10 mouse cellular contexts compared by ENCODE assay signal in genomic region chr7:29271687-29272465, GRCm38 (mm10). TPM values are rescaled to one million over a fixed set of nuclear protein-coding genes. Genes with fewer than 3 reads are reported as not detected.
DNase-seq lines count a peak whose midpoint lies in the region; ATAC-seq lines count a peak whose summit lies in the region.
"Had no signal": no experiment of that assay in that cellular context is flagged by ENCODE, and none has a peak within 500 bp of the region (broad histone marks: within the 10 kb centered on the region; RNA-seq: fewer than 3 reads in every experiment).

No protein-coding gene starts in this region.

- H3K4me3 ChIP-seq in kidney, embryonic 16.5 days (ENCODE audit: low read length) = no peak overlapping the region
- H3K4me3 ChIP-seq: midbrain, embryonic 10.5 days had no signal

- no peaks in the 10 kb centered on the region for H3K9me3 ChIP-seq in kidney, embryonic 16.5 days (ENCODE audit: low read length)
- H3K9me3 ChIP-seq: midbrain, embryonic 10.5 days had no signal

- peak overlapping the region; percentile 56 for H3K27ac ChIP-seq in kidney, embryonic 16.5 days (ENCODE audit: low read length)
- H3K27ac ChIP-seq: midbrain, embryonic 10.5 days had no signal

- 47% methylated on average over 8 of the region's 8 CpGs for WGBS in kidney, embryonic 16.5 days

- no peak overlapping the region for H3K9ac ChIP-seq in kidney, embryonic 16.5 days (replicated peaks; ENCODE audit: low read length)

- H3K4me2 ChIP-seq in kidney, embryonic 16.5 days (replicated peaks; ENCODE audit: low read depth, low read length) = no peak overlapping the region

- H3K27me3 ChIP-seq in kidney, embryonic 16.5 days (ENCODE audit: insufficient read depth, low read length) = no peaks in the 10 kb centered on the region
- H3K27me3 ChIP-seq: Patski had no signal

- H3K4me1 ChIP-seq in kidney, embryonic 16.5 days (ENCODE audit: insufficient read depth, low read length) = peaks cover 33% of the 10 kb centered on the region
- H3K4me1 ChIP-seq: midbrain, embryonic 10.5 days had no signal

- ATAC-seq in kidney, embryonic 16.5 days (ENCODE audit: low FRiP score, low TSS enrichment) = no peak
- ATAC-seq: Patski had no signal

- H3K36me3 ChIP-seq in kidney, embryonic 16.5 days (ENCODE audit: insufficient read depth, low read length) = no peaks in the 10 kb centered on the region
- H3K36me3 ChIP-seq: midbrain, embryonic 10.5 days had no signal

- DNase-seq in kidney, adult 11 months = peak; percentile 40
- no peak for DNase-seq in kidney, adult 18-20 months
- peak; percentile 37 for DNase-seq in 3T3-L1 (ENCODE audit: low read depth, low spot score)
- peak; percentile 70 for DNase-seq in NIH3T3 (ENCODE audit: low read depth)
- DNase-seq in testis, postnatal 10 days (ENCODE audit: low spot score) = no peak
- DNase-seq in cerebellum, adult 9-10 months = no peak
- no peak for DNase-seq in spleen, postnatal 4 days (ENCODE audit: low spot score in 2 of 2)

RNA-seq across cellular contexts. Expression of gene Spint2, which starts 9.8 kb away (rescaled TPM):
- polyA plus RNA-seq in kidney, embryonic 16.5 days (2015; fragmentation: Nextera tagmentation; extraction: Ambion mirVana) = 270 and 295 TPM in 2 replicates

RNA-seq across cellular contexts. Expression of gene Ppp1r14a, which starts 17.2 kb away (rescaled TPM):
- polyA plus RNA-seq in kidney, embryonic 16.5 days (2015; fragmentation: Nextera tagmentation; extraction: Ambion mirVana) = 19.6 and 25.1 TPM in 2 replicates

RNA-seq across cellular contexts. Expression of gene 2200002D01Rik, which starts 23.6 kb away (rescaled TPM):
- polyA plus RNA-seq in kidney, embryonic 16.5 days (2015; fragmentation: Nextera tagmentation; extraction: Ambion mirVana) = 7.5 and 8.5 TPM in 2 replicates

RNA-seq across cellular contexts. Expression of gene Dpf1, which starts 31.9 kb away (rescaled TPM):
- 3.0 and 3.5 TPM in 2 replicates for polyA plus RNA-seq in kidney, embryonic 16.5 days (2015; fragmentation: Nextera tagmentation; extraction: Ambion mirVana)

RNA-seq across cellular contexts. Expression of gene Yif1b, which starts 33.7 kb away (rescaled TPM):
- 134 and 143 TPM in 2 replicates for polyA plus RNA-seq in kidney, embryonic 16.5 days (2015; fragmentation: Nextera tagmentation; extraction: Ambion mirVana)

Comparison
In these comparisons a context has a peak if more than half of its experiments do, and no peak if none do; other contexts are left out.
1. DNase-seq: peak in kidney, adult 11 months (single experiment), 3T3-L1 (single experiment) and NIH3T3 (single experiment); none in kidney, adult 18-20 months (single experiment), testis, postnatal 10 days (single experiment), cerebellum, adult 9-10 months (single experiment) and spleen, postnatal 4 days (0 of 2).